Mouse (Mus musculus) stomach, postnatal 0 days (tissue): ENCODE results near the gene Gpx4. TPM values are rescaled to one million over a fixed set of nuclear protein-coding genes. Genes with fewer than 3 reads are reported as not detected.

Experiments
- ATAC-seq: fragments of 200-750 bp; cut with Nextera tagmentation; 2 replicates; pipeline ENCODE4 v1.8.0; 2017; ENCODE audit not compliant: low FRiP score, low TSS enrichment
- DNase-seq: peaks from one replicate; pipeline ENCODE4 v3.0.0-alpha.2; 2016; ENCODE audit warnings: low spot score
- H3K27ac ChIP-seq: fragments of 300-500 bp; sonication (generic); replicated peaks from 2 replicates; pipeline ENCODE4 v1.5.1; 2014; ENCODE audit warnings: mild to moderate bottlenecking, control low read depth
- H3K27me3 ChIP-seq: fragments of 300-500 bp; sonication (generic); 2 replicates; pipeline ENCODE4 v1.6.1; 2014; ENCODE audit warnings: low read length; ENCODE audit not compliant: control insufficient read depth, insufficient read depth
- H3K36me3 ChIP-seq: fragments of 300-500 bp; sonication (generic); 2 replicates; pipeline ENCODE4 v1.6.1; 2014; ENCODE audit warnings: low read length, mixed read lengths; ENCODE audit not compliant: control insufficient read depth, insufficient read depth
- H3K4me1 ChIP-seq: fragments of 300-500 bp; sonication (generic); replicated peaks from 2 replicates; pipeline ENCODE4 v1.6.1; 2014; ENCODE audit warnings: antibody characterized with exemption; ENCODE audit not compliant: control insufficient read depth, insufficient read depth
- H3K4me2 ChIP-seq: fragments of 300-500 bp; sonication (generic); replicated peaks from 2 replicates; pipeline ENCODE4 v1.6.1; 2014; ENCODE audit warnings: low read depth, mild to moderate bottlenecking, control low read depth, moderate library complexity
- H3K4me3 ChIP-seq: fragments of 300-500 bp; sonication (generic); 2 replicates; pipeline ENCODE4 v1.5.1; 2014; ENCODE audit warnings: low read depth, low read length, control low read depth
- H3K9ac ChIP-seq: fragments of 300-500 bp; sonication (generic); 2 replicates; pipeline ENCODE4 v1.6.1; 2014; ENCODE audit warnings: mild to moderate bottlenecking, low read length, control low read depth, mixed read lengths
- H3K9me3 ChIP-seq: fragments of 300-500 bp; sonication (generic); 2 replicates; pipeline ENCODE4 v1.6.1; 2016; ENCODE audit warnings: low read length; ENCODE audit not compliant: control insufficient read depth
- CTCF ChIP-seq: IDR thresholded peaks from 2 replicates; pipeline ENCODE4 v1.5.1; 2016; ENCODE audit warnings: antibody characterized with exemption, low read depth, mild to moderate bottlenecking, moderate library complexity
- EP300 ChIP-seq: optimal IDR thresholded peaks from 2 replicates; pipeline ENCODE3; 2016; ENCODE audit warnings: antibody characterized with exemption
- WGBS: fragments of 180-500 bp; shearing (Covaris S2); extraction: QIAGEN DNeasy Blood & Tissue Kit; methylation state at CpG from one replicate; pipeline ENCODE4 v1.1.7; 2014; 5-methylcytosine and 5-hydroxymethylcytosine counted together
- polyA plus RNA-seq: library from polyadenylated mRNA; unstranded; fragments of >200 nt; fragmentation: Nextera tagmentation; extraction: Ambion mirVana; gene quantifications from 2 replicates; pipeline ENCODE4 v1.2.1, GENCODE M21; 2015

Gene Gpx4
- polyA plus RNA-seq, 1 experiment from 2014 or later: 435 TPM

DNA sequence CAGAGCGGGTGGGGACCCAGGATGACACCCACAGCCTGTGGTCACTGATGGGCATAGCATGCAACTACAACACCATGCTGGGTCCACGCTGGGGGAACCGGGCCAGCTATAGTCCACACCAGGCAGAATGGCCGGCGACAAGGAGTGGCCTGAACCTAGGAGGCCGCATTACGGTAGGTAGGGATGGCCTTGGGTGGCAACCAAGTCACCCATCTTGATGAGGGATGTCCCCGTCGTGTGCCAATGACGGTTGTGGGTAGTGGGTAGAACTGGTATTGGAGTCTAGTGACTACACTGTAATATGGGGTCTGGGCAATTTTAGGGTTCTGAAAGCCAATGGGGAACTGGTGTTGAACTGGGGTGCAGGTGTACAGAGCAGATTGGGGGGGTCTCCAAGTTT, 30.0 kb upstream of the Gpx4 start:
- 0 out of 2 replicates have a peak, but pooled peaks cover 3% of the 10 kb centered on the region for H3K4me1 ChIP-seq
- H3K36me3 ChIP-seq: no peaks in the 10 kb centered on the region
- WGBS: 91% methylated on average over 10 of the region's 10 CpGs
- no peaks in the 10 kb centered on the region for H3K27me3 ChIP-seq
- DNase-seq (no peak), ATAC-seq (no peak)
- TF ChIP-seq EP300 (no peak), CTCF (no peak)
- peak overlapping the region; percentile 45; the same call in 1 of the 2 replicates for H3K27ac ChIP-seq
- H3K4me3 ChIP-seq: 0 out of 2 replicates have a peak overlapping the region, but pooled peaks have one; percentile 2
- no peak overlapping the region for H3K4me2 ChIP-seq
- no peak overlapping the region for H3K9ac ChIP-seq
- no peaks in the 10 kb centered on the region for H3K9me3 ChIP-seq

- no peaks in the 10 kb centered on the region for H3K9me3 ChIP-seq
- H3K4me1 ChIP-seq: 0 out of 2 replicates have a peak, but pooled peaks cover 3% of the 10 kb centered on the region
- H3K4me2 ChIP-seq: no peak overlapping the region
- H3K4me3 ChIP-seq: no peak overlapping the region
- no peak overlapping the region for H3K9ac ChIP-seq
- WGBS: 67% methylated on average over 3 of the region's 3 CpGs
- TF ChIP-seq EP300 (no peak), CTCF (no peak)
- DNase-seq (no peak), ATAC-seq (no peak)
- no peaks in the 10 kb centered on the region for H3K27me3 ChIP-seq
- no peaks in the 10 kb centered on the region for H3K36me3 ChIP-seq
- no peak overlapping the region for H3K27ac ChIP-seq
These were observed 29.6 kb upstream of the Gpx4 start for GRCm38 (mm10) chr10:80017361-80017760.

GRCm38 (mm10) chr10:80017771-80018170, 29.2 kb upstream of the Gpx4 start:
- TF ChIP-seq EP300 (no peak), CTCF (no peak)
- ATAC-seq (no peak), DNase-seq (no peak)
- Histone ChIP-seq H3K9me3 (no peaks in the 10 kb centered on the region), H3K9ac (0 out of 2 replicates have a peak overlapping the region, but pooled peaks have one; percentile 13), H3K27ac (no peak overlapping the region), H3K4me3 (no peak overlapping the region), H3K4me1 (0 out of 2 replicates have a peak, but pooled peaks cover 3% of the 10 kb centered on the region), H3K4me2 (no peak overlapping the region), H3K36me3 (no peaks in the 10 kb centered on the region), H3K27me3 (no peaks in the 10 kb centered on the region)
- WGBS: 82% methylated on average over 14 of the region's 14 CpGs

GRCm38 (mm10) chr10:80018739-80019297, 28.1 kb upstream of the Gpx4 start:
- H3K4me3 ChIP-seq: no peak overlapping the region
- peak; percentile 42; the same call in 1 of the 2 replicates for ATAC-seq
- 6% methylated on average over 15 of the region's 15 CpGs for WGBS

GRCm38 (mm10) chr10:80019471-80020131, 27.4 kb upstream of the Gpx4 start:
- no peak for DNase-seq
- H3K9ac ChIP-seq: 0 out of 2 replicates have a peak overlapping the region, but pooled peaks have one; percentile 38
- peak; percentile 39; the same call in 1 of the 2 replicates for TF ChIP-seq CTCF
- TF ChIP-seq EP300: no peak
- 30% methylated on average over 20 of the region's 20 CpGs for WGBS
- H3K9me3 ChIP-seq: no peaks in the 10 kb centered on the region
- H3K27ac ChIP-seq: no peak overlapping the region
- no peak overlapping the region for H3K4me3 ChIP-seq
- H3K27me3 ChIP-seq: no peaks in the 10 kb centered on the region
- no peaks in the 10 kb centered on the region for H3K36me3 ChIP-seq
- H3K4me2 ChIP-seq: peak overlapping the region; percentile 37
- peak; percentile 9; the same call in 1 of the 2 replicates for ATAC-seq
- H3K4me1 ChIP-seq: 0 out of 2 replicates have a peak, but pooled peaks cover 3% of the 10 kb centered on the region

More at GRCm38 (mm10) chr10:80018739-80019297, 28.1 kb upstream of the Gpx4 start:
- peak; percentile 57 for DNase-seq
- H3K36me3 ChIP-seq: no peaks in the 10 kb centered on the region
- H3K27me3 ChIP-seq: no peaks in the 10 kb centered on the region
- H3K9ac ChIP-seq: no peak overlapping the region
- TF ChIP-seq CTCF (0 out of 2 replicates have a peak, but pooled peaks have one; percentile 4), EP300 (no peak)
- H3K9me3 ChIP-seq: no peaks in the 10 kb centered on the region
- peak overlapping the region; percentile 24; the same call in 1 of the 2 replicates for H3K27ac ChIP-seq
- H3K4me2 ChIP-seq: peak overlapping the region; percentile 27
- 0 out of 2 replicates have a peak, but pooled peaks cover 3% of the 10 kb centered on the region for H3K4me1 ChIP-seq
